Mouse (Mus musculus) thymus, adult 2 months (tissue): ENCODE data around the gene Fhad1.

Experiments used
- CTCF ChIP-seq: fragments of 200-500 bp; IDR thresholded peaks from 2 replicates; pipeline ENCODE4 v1.5.1; 2012; ENCODE audit warnings: mild to moderate bottlenecking, control low read depth, low read length, moderate library complexity, borderline replicate concordance; ENCODE audit not compliant: control insufficient read depth, poor library complexity, insufficient read depth; ENCODE audit errors: extremely low read depth
- POLR2A ChIP-seq: fragments of 200-500 bp; IDR thresholded peaks from 2 replicates; pipeline ENCODE4 v1.6.1; 2012; ENCODE audit warnings: mild to moderate bottlenecking, low read length, control low read depth, moderate library complexity; ENCODE audit not compliant: control insufficient read depth, poor library complexity, insufficient read depth; ENCODE audit errors: extremely low read depth

- no peak for TF ChIP-seq CTCF
- TF ChIP-seq POLR2A, result no peak
Observed at GRCm38 (mm10) chr4:141865006-141865405, 149.9 kb downstream of the Fhad1 start.
